ENCODE assay signal across 7 mouse cellular contexts in genomic region chr3:98427600-98428448, GRCm38 (mm10). TPM values are rescaled to one million over a fixed set of nuclear protein-coding genes. Genes with fewer than 3 reads are reported as not detected.
DNase-seq lines count a peak whose midpoint lies in the region; ATAC-seq and TF ChIP-seq lines count a peak whose summit lies in the region.

No protein-coding gene starts in this region.

- H3K36me3 ChIP-seq in intestine, embryonic 15.5 days: no peaks in the 10 kb centered on the region
- no peaks in the 10 kb centered on the region for H3K36me3 ChIP-seq in midbrain, embryonic 11.5 days (ENCODE audit: control insufficient read depth, insufficient read depth, low read length)
- H3K36me3 ChIP-seq in spleen, adult 2 months (ENCODE audit: control insufficient read depth, insufficient read depth, low read length): no peaks in the 10 kb centered on the region

- H3K27me3 ChIP-seq in intestine, embryonic 15.5 days (replicated peaks): peaks cover 6% of the 10 kb centered on the region
- H3K27me3 ChIP-seq in midbrain, embryonic 11.5 days (ENCODE audit: control insufficient read depth, insufficient read depth, low read length): peaks cover 27% of the 10 kb centered on the region
- peaks cover 9% of the 10 kb centered on the region for H3K27me3 ChIP-seq in spleen, adult 2 months (ENCODE audit: control insufficient read depth, insufficient read depth, low read length)

- TF ChIP-seq CTCF in spleen, adult 2 months (IDR thresholded peaks at IDR 0.05; ENCODE audit: extremely low read depth, insufficient read depth, insufficient read length, insufficient replicate concordance): no peak

- ATAC-seq in intestine, embryonic 15.5 days: peak; percentile 96
- ATAC-seq in midbrain, embryonic 11.5 days (ENCODE audit: low FRiP score): peak; percentile 96

- H3K9me3 ChIP-seq in intestine, embryonic 15.5 days: no peaks in the 10 kb centered on the region
- H3K9me3 ChIP-seq in midbrain, embryonic 11.5 days (ENCODE audit: control insufficient read depth, low read length): no peaks in the 10 kb centered on the region

- H3K4me2 ChIP-seq in intestine, embryonic 15.5 days (replicated peaks): peak overlapping the region; percentile 94
- H3K4me2 ChIP-seq in midbrain, embryonic 11.5 days: peak overlapping the region; percentile 98

- H3K9ac ChIP-seq in intestine, embryonic 15.5 days: peak overlapping the region; percentile 64
- H3K9ac ChIP-seq in midbrain, embryonic 11.5 days (ENCODE audit: low read length): peak overlapping the region; percentile 56

- intact Hi-C loops in gastrocnemius, postnatal 14 days (cut with DNase I; ENCODE audit: low total_unique reads): no loop called here
- intact Hi-C loops in left cerebral cortex, postnatal 4 days (cut with DNase I): no loop called here

- under 1% methylated on average over 110 of the region's 110 CpGs for WGBS in intestine, embryonic 15.5 days
- WGBS in midbrain, embryonic 11.5 days: under 1% methylated on average over 110 of the region's 110 CpGs
- WGBS in spleen, adult 2 months: 1% methylated on average over 109 of the region's 110 CpGs

- DNase-seq in adrenal gland, adult 8-10 months: peak; percentile 79
- DNase-seq in embryo, embryonic 10 days (ENCODE audit: low spot score): peak; percentile 80
- DNase-seq in gastrocnemius, postnatal 14 days: peak; percentile 79
- DNase-seq in left cerebral cortex, postnatal 4 days: peak; percentile 93
- DNase-seq in midbrain, embryonic 11.5 days (ENCODE audit: low spot score, missing footprints): peak; percentile 99
- peak; percentile 29 to 50 for DNase-seq in spleen, adult 2 months (ENCODE audit: low read depth in 1 of 2, low spot score in 2 of 2)

- peak overlapping the region; percentile 63 for H3K4me3 ChIP-seq in intestine, embryonic 15.5 days (replicated peaks)
- H3K4me3 ChIP-seq in midbrain, embryonic 11.5 days (ENCODE audit: low read depth, low read length): peak overlapping the region; percentile 45
- H3K4me3 ChIP-seq in spleen, adult 2 months (ENCODE audit: extremely low read depth, insufficient read depth, insufficient read length): peak overlapping the region; percentile 81

- H3K4me1 ChIP-seq in intestine, embryonic 15.5 days (replicated peaks): peaks cover 20% of the 10 kb centered on the region
- H3K4me1 ChIP-seq in midbrain, embryonic 11.5 days (ENCODE audit: control insufficient read depth, insufficient read depth, low read length): peaks cover 8% of the 10 kb centered on the region
- H3K4me1 ChIP-seq in spleen, adult 2 months (ENCODE audit: control insufficient read depth, insufficient read depth, insufficient read length): peaks cover 15% of the 10 kb centered on the region

- H3K27ac ChIP-seq in intestine, embryonic 15.5 days: peak overlapping the region; percentile 48; the same call in 1 of the 2 replicates
- H3K27ac ChIP-seq in midbrain, embryonic 11.5 days (ENCODE audit: low read depth, low read length): no peak overlapping the region
- H3K27ac ChIP-seq in spleen, adult 2 months (ENCODE audit: insufficient read depth, low read length): no peak overlapping the region

- no peak for TF ChIP-seq POLR2A in spleen, adult 2 months (IDR thresholded peaks at IDR 0.05; ENCODE audit: low read depth, low read length)

RNA-seq across cellular contexts. Expression of gene Gm4450, which starts 29.1 kb away (rescaled TPM):
- total RNA-seq in adrenal gland, adult 8-10 months (2022): not detected
- total RNA-seq in gastrocnemius, postnatal 14 days (2021): not detected
- polyA plus RNA-seq in intestine, embryonic 15.5 days (2015; fragmentation: Nextera tagmentation; extraction: Ambion mirVana): not detected in 2 replicates
- not detected for total RNA-seq in left cerebral cortex, postnatal 4 days (2021)
- polyA plus RNA-seq in midbrain, embryonic 11.5 days (2014; fragmentation: Nextera tagmentation; extraction: Ambion mirVana): 0.10 TPM in 1 of 2 replicates, not detected in the other
- polyA plus RNA-seq in spleen, adult 2 months (2012; rRNA removed): 0.18 TPM in 1 of 2 replicates, not detected in the other

RNA-seq across cellular contexts. Expression of gene Zfp697, which starts 45.6 kb away (rescaled TPM):
- total RNA-seq in adrenal gland, adult 8-10 months (2022): 1 to 10 TPM; 5.8 to 9.4 (median 7.5) TPM
- 1 to 10 TPM; 1.2 to 1.3 TPM for total RNA-seq in gastrocnemius, postnatal 14 days (2021)
- 7.1 and 7.2 TPM in 2 replicates for polyA plus RNA-seq in intestine, embryonic 15.5 days (2015; fragmentation: Nextera tagmentation; extraction: Ambion mirVana)
- 10 to 100 TPM; 41.0 to 42.9 TPM for total RNA-seq in left cerebral cortex, postnatal 4 days (2021)
- polyA plus RNA-seq in midbrain, embryonic 11.5 days (2014; fragmentation: Nextera tagmentation; extraction: Ambion mirVana): 9.5 and 10.2 TPM in 2 replicates
- 0.68 and 0.96 TPM in 2 replicates for polyA plus RNA-seq in spleen, adult 2 months (2012; rRNA removed)

Comparison
In these comparisons a context has a peak if more than half of its experiments do, and no peak if none do; other contexts are left out.
1. DNase-seq: peak in every context shown above with its lines; median percentile 99 in midbrain, embryonic 11.5 days; 93 in left cerebral cortex, postnatal 4 days; 80 in embryo, embryonic 10 days; 79 in adrenal gland, adult 8-10 months; 79 in gastrocnemius, postnatal 14 days; 40 in spleen, adult 2 months.
2. RNA of gene Zfp697, which starts 45.6 kb away (total RNA-seq): 41.0 to 42.9 TPM in left cerebral cortex, postnatal 4 days; 5.8 to 9.4 TPM in adrenal gland, adult 8-10 months and 1.2 to 1.3 TPM in gastrocnemius, postnatal 14 days; every median in the first group is over 4 times any median in the second.
3. Peak in every context shown above with its lines, with median percentiles within 50 percentile points of each other: H3K4me3 ChIP-seq.